Mouse (Mus musculus): ENCODE results near the gene Kcnn1.

The Kcnn1 gene

DNA sequence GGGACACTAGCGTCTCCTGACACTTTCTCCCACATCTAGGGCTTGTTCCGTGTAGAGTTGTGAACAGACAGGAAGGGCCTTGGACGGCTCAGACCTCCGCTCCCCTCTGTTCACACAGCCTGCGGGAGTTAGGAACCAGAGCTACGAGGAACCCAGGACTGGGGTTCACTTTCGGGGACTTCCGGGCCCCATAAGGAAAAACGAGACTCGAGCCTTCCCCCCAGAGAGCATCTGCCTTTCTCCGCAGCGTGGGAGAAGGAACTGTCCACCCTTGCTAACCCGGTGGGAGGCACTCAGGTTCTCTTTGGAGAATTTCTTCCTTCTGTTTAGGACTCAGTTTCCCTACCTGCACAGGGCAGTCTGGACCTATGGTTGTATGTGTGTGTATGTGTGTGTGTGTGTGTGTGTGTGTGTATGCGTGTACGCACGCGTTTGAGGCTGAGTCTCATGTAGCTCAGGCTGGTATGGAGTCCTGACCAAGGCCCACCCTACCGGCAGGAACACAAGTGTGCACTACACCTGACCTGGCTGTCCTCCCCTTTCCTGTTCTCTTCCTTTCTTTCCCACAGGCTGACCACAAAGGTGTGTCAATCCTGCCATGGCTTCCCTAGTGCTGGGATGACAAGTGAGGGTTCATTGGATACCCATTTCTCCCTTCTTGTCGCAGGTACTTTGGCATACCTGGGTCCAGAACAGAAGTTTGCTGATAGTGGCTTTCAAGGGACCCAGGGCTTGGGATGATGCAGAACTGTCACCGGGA, 30.0 kb upstream of the Kcnn1 start:
- no peak for DNase-seq

DNA sequence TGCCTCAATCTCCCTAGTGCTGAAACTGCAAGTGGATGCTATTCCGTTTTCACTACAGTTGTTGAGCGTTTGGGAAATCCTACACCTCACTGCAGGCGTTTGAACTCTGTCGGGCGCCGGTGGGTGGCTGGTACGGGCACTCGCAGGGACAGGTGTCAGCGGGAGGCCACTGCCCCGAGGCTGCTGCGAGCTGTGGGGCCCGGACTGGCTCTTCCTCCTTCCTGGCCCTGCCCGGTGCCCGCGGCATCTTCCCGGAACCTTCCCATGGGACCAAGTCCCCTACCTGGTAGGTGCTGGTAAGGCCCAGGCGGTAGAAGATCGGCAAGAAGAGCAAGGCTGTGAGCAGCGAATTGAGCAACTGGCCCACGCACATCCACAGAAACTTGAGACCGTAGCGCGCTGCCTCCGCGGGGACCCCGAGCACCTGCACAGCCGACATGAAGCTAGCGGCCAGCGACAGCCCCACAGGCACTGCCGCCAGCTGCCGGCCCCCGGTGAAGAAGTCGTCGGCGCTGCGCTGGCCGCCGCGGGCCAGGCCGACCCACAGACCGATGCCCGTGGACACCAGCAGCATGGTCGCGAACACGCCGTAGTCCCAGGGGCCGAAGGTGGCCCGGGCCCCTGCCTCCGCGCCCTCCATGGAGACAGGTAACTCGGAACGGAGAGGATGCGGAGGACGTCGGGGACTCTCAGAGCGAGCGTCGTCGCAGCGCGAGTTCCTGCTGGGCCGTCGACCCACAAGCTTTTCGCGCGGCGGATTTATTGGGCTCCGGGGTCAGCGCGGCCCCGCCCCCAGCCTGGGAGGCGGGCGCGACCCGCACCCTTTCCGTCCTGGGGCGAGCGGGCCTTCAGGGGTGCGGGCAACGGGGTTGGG, 29.2 kb upstream of the Kcnn1 start, which contains the start of gene Slc5a5:
Slc5a5 (minus strand) TSS at position 736 of the 874 bp plus-strand sequence.
- DNase-seq = peak; percentile 65

DNA sequence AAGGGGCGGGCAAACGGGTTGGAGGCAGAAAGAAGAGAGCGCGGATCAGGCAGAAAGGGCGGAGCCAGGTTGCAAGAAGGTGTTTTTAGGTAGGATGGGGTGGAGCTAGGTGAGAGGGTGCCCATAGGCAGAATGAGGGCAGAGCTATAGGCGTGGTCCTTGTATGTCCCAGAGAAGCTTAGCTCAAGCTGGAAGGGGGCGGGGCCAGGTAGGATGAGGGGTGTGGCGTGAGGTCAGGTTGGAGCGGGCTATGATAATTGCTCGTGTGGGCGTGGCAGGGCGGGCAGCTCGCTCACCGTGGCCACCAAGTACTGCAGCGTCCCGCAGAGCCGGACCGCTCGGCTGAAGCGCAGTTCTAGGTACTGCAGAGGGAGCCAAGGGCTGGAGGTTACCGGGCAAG, 28.3 kb upstream of the Kcnn1 start:
- no peak for DNase-seq

GRCm38 (mm10) chr8:70890656-70891055, 27.6 kb upstream of the Kcnn1 start:
- no peak for DNase-seq

GRCm38 (mm10) chr8:70887669-70888068, 24.6 kb upstream of the Kcnn1 start:
- DNase-seq = peak; percentile 58

DNA sequence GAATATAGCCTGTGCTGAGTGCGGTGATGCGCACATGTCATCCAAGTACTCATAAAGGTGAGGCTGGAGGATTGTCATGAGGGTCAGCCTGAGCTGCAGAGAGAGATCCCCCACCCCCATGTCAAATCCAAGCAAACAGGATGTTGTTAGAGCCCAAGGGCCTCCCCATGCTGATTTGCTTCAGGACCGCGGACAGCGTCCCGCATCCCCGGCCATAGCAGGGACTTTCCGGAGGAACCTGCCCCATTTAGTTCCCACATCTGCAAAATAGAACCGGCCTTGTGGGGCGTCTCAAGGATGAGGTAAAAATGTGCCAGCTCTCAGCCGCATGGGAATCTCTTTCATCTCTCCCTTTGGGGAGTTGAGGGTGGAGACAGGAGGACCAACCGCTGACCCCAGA, 22.6 kb upstream of the Kcnn1 start:
- DNase-seq = peak; percentile 69

GRCm38 (mm10) chr8:70884683-70885082, 21.6 kb upstream of the Kcnn1 start:
- DNase-seq = no peak

GRCm38 (mm10) chr8:70884186-70884585, 21.1 kb upstream of the Kcnn1 start:
- no peak for DNase-seq

DNA sequence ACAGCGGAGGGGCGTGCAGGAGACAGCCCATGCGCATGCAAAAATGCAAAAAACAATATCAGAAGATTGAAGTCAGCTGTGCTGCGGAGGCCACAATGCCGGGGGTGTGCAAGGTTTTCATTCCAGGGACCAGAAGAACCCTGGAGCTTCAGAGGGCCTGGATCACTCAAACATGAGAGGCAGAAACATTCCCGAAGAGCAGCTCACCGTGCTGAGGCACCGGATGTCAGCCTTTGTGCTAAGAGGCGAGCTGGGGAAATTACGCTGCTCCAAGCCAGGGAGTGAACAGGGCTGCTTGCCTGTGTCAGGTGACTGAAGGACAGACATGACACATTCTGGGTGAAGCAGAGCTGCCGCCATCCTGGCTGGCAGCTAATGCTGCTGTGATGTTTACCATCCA, 17.5 kb upstream of the Kcnn1 start:
- DNase-seq = no peak

DNA sequence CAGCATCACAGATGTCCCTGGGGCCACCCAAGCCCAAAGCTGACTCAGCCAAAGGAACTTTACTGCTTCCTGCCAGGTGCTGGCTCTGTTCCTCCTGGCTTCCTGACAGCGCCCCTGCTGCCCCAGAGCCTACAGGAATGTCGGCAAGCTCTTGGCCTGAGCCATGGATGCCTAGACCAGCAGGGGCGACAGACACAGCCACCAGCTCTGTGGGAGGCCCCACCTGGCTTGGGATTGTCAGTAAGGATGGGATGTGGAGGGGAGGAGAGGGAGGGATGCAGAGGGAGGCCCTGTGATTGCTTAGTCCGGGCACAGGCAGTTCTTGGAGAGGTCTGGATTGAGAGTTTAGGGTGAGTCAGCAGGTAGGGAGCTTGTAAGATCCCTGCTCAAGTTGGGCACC, 17.1 kb upstream of the Kcnn1 start:
- no peak for DNase-seq

GRCm38 (mm10) chr8:70879500-70879899, 16.4 kb upstream of the Kcnn1 start:
- DNase-seq = no peak

- no peak for DNase-seq
These were observed 15.1 kb upstream of the Kcnn1 start for GRCm38 (mm10) chr8:70878178-70878577.

DNA sequence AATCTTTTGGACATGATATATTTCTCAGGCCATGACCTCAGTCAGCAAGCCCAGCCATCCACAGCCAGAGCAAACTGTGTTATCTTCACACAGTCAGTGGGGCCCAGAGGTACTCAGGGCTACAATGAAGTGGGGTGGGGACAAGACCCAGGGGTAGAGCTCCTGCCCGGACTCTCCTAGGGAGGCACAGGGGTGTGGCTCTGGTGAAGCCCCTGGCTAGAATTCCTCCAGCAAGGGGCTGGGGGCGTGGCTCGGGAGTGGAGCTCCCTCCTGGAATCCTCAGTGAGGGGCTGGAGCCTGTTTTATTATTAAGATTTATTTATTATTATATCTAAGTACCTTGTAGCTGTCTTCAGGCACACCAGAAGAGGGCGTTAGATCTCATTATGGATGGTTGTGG, 13.3 kb upstream of the Kcnn1 start:
- no peak for DNase-seq

DNA sequence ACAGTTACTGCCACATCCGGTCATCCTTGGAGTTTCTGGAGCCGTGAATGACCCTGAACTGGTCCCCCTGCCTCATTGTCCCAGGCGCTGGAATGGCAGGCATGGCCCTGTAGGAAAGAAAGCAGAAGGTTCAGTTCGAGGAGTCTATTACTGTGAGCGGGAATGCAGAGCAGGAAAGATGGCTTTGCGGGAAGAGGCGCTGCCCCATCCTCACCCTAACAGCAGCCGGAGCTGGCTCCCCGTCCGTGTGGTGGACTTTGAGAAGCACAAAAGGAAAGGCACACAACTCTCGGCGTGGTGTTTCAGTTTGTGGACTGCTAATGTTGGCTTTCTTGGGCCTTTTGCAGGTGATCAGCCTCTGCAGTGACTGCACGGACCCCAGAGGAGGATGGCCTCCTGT, 11.4 kb upstream of the Kcnn1 start:
- no peak for DNase-seq

- peak; percentile 96 for DNase-seq
These were observed 10.4 kb upstream of the Kcnn1 start, which contains the start of gene Ccdc124 for GRCm38 (mm10) chr8:70873364-70873985. Ccdc124 (minus strand) TSS chr8:70873935.

DNA sequence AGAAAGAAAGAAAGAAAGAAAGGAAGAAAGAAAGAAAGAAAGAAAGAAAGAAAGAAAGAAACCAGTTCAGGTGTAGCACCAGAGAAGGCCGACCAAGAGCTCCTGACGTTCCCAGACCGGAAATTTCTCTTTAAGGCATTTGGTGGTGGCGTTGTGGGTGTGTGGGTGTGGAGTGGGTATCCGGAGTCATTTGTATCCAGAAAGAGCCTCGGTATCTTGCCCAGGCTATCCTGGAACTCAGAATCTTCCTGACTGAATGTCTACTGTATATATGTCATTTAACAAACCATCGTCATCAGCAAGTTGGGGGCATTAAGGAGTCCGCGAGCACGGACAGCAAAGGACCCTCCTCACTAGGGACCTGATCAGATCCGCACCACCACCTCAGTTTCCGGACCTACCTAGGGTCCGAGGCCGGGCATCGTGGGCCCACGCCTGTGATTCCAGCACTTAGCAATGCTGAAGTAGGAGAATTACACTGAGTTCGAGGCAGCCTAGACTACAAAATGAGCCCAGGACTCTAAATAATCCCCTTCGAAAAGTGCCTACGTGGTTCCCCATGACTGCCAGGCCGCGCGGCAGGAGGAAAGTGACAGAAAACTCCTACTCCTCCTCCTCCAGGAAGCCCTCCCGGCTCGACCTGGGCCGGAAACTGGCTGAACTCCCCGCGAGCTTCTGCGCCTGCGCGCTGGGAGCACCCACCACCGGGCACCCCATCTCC, 9.7 kb upstream of the Kcnn1 start:
- DNase-seq = no peak

GRCm38 (mm10) chr8:70871195-70871807, 8.2 kb upstream of the Kcnn1 start:
- DNase-seq = no peak

DNA sequence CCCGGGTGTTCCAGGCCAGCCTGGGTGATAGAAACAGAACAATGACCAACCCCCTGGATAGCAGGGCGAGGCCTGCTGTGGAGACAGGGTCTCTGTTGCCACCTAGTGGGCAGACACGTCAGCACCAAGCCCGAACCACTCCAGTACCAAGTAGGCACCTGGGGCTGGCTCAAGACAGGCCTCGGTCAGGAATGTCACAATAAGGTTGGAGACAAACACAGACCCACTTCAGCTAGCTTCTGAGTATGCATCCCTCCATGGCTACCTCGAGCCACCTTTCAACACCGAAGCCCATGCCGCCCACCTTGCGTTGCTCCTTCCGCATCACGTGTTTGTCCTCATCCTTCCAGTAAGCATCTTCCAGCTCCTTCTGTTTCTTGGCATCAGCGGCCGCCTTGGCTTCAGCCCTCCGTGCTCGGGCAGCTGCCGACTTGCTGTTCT, 6.6 kb upstream of the Kcnn1 start:
- DNase-seq = peak; percentile 86

DNA sequence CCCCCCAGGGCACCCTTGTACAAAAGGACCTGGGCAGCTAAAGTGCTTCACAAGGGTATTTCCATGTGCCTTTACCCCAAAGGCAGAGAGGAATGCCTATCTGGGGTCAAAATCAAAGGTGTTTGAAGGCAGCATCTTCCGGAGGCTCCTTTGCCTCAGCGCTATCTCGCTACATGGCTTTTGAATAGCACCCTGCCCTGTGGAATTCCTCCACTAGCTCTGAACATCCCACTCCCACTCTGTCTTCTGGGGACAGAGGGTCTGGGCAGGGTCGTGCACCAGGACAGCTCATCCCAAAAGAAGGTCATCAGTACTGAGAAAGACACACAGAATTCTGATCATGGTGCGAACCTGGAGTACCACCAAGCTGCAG, 6.1 kb upstream of the Kcnn1 start:
- DNase-seq = no peak

DNA sequence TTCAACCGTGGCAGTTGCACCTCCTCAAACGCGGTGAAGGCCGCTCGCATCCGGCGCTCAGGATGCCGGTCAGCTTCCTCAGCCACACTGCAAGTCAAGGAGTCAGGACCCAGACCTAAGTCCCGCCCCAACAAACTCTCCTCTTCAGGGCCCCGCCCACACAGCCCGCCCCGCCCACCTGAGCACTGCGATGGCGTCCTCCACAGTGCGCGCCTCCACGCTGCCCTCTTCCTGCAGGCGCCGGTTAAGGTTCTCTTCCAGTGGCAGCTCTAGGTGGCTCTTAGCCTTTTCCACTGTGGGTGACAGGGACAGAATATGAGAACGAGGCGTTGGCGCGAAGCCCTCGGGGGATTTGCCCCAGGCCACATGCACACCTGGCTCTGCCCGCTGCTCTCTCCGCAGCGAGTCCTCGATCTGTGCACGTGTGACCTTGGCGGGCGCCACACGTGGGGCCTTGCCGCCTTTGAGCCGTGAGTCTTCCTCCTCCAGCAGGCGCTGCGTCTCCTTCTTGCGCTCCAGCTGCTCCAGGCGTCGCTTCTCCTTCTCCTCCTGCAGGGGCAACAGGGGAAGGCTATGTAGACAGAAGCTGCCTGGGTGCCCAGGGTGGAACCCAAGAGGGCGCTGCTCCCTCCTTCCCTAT, 5.6 kb upstream of the Kcnn1 start:
- DNase-seq = peak; percentile 82

DNA sequence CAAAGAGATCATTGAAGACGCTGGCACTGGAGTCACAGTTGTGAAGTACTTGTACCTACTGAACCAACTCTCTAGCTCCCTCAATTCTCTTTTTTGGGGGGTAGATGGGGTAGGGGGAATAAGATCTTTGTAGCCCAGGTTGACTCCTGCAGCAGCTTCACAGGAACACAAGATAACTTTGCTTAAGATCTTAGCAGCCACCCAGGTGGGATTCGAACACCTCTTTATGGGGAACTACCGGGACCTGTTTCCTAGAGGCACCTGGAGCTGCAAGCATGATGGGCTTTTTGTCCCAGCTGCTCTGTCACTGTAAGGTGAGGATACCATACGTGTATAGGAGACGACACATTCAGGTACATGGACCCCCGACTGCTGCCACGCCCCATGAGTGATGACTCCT, 3.5 kb upstream of the Kcnn1 start:
- DNase-seq = no peak

DNA sequence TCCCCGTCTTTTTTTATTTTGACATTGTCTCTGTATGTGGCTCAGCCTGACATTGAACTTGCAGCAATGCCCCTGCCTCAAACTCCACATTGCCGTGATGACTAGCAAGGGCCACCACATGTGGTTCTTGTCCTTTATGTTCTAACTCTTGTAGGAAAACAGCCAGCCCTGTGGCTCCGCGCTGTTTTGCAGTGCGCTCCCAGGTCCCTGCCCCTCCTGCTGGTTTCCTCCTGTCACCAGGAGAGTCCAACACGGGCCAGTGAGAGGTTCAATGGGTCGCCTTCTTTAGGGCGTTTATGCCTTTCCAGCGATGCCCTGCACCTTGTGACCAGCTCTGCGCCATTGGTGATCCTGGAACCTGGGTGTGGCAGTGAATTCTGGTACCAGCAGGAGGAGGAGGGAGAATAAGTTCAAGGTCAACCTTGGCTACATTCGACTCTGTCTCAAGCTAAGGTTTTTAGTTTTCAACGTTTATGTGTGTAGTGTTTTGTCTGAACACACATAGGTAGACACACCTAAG, 3.0 kb upstream of the Kcnn1 start:
- no peak for DNase-seq

Data from embryo, embryonic 11 days (tissue).